Mouse (Mus musculus): ENCODE measurements at regions not wholly inside any gene's neighbourhood (a gene's known extent, or its start where the extent isn't known, plus 50 kb on each side); places are given as distances from the start of the nearest gene placed in this dataset.

DNA sequence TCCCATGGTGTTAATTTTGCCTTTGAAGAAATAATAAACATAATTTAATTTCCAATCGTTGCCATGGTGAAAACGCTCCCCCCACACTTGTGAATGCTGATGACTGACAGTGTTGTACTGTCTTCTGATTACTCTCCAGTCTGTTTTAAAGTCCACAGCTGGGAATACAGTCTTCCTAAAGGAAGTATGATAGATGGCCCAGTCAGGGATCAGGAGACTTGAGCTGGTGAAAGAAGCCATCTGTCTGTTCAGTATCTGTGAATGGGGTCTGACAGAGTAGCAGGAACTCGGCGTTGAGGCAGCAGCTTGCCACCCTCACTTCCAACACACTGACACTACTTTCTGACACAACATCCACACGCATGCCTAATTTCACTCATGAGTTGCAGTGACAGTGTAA, 751.2 kb downstream of the Fat4 start:
- ChIA-PET POLR2A (no interaction called here), CTCF (no interaction called here)
- DNase-seq (ENCODE audit: low read depth, low spot score) (no peak), ATAC-seq (no peak)
- H3K27me3 ChIP-seq: peaks cover 4% of the 10 kb centered on the region
- in situ Hi-C loops (cut with MboI; ENCODE audit: low pct_unique_long_range_greater_than_20kb): no loop called here
- no peak for TF ChIP-seq CTCF (IDR thresholded peaks at IDR 0.05)

DNA sequence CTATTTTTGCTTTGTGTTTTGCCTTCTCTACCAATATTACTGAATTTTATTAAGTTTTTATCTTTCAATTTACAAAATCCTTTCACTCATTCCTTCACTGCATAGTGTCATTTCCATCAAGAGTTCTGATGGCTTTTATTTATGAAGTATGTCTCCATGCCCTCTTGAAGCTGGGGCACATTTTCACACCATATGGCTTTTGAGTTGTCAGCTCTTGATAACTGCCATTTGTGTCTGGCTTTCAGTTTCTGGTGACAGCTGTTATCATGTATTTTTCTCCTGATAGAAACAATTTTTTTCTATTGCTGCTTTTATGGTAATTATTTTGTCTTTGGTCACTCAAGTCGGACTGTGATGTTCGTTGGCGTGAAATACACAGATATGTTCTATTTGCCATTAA, 756.5 kb downstream of the Fat4 start:
- DNase-seq (ENCODE audit: low read depth, low spot score) (no peak), ATAC-seq (no peak)
- no peak for TF ChIP-seq CTCF (IDR thresholded peaks at IDR 0.05)
- in situ Hi-C loops (cut with MboI; ENCODE audit: low pct_unique_long_range_greater_than_20kb): no loop called here
- ChIA-PET CTCF (interaction anchor here (1.2 kb wide), 1 partner anchor 44 kb away, joined by 3 read pairs; no protein-coding TSS in a partner anchor), POLR2A (no interaction called here)
- H3K27me3 ChIP-seq: peaks cover 5% of the 10 kb centered on the region

GRCm38 (mm10) chr3:39666817-39667216, 780.1 kb downstream of the Fat4 start:
- POLR2A ChIA-PET: no interaction called here
- no peak for TF ChIP-seq CTCF (IDR thresholded peaks at IDR 0.05)
- DNase-seq (ENCODE audit: low read depth, low spot score): no peak
- in situ Hi-C loops (cut with MboI; ENCODE audit: low pct_unique_long_range_greater_than_20kb): no loop called here
- ATAC-seq: no peak
- CTCF ChIA-PET: no interaction called here
- H3K27me3 ChIP-seq: peaks cover 3% of the 10 kb centered on the region

GRCm38 (mm10) chr3:39669145-39669544, 782.4 kb downstream of the Fat4 start:
- ATAC-seq (no peak), DNase-seq (ENCODE audit: low read depth, low spot score) (no peak)
- peaks cover 3% of the 10 kb centered on the region for H3K27me3 ChIP-seq
- ChIA-PET POLR2A (no interaction called here), CTCF (interaction anchor here (1.7 kb wide), 1 partner anchor 15 kb away, joined by 6 read pairs; no protein-coding TSS in a partner anchor)
- in situ Hi-C loops (cut with MboI; ENCODE audit: low pct_unique_long_range_greater_than_20kb): no loop called here
- TF ChIP-seq CTCF (IDR thresholded peaks at IDR 0.05): no peak

- no peak for DNase-seq (ENCODE audit: low read depth, low spot score)
- POLR2A ChIA-PET: interaction anchor here (0.7 kb wide), 1 partner anchor 66 kb away, joined by 3 read pairs; no protein-coding TSS in a partner anchor
- no peak for TF ChIP-seq CTCF (IDR thresholded peaks at IDR 0.05)
- in situ Hi-C loops (cut with MboI; ENCODE audit: low pct_unique_long_range_greater_than_20kb): no loop called here
- CTCF ChIA-PET: interaction anchor here (1.4 kb wide), 1 partner anchor 10 kb away, joined by 6 read pairs; no protein-coding TSS in a partner anchor
- H3K27me3 ChIP-seq: peaks cover 2% of the 10 kb centered on the region
- no peak for ATAC-seq
Measured at GRCm38 (mm10) chr3:39673997-39674396, 787.3 kb downstream of the Fat4 start.

DNA sequence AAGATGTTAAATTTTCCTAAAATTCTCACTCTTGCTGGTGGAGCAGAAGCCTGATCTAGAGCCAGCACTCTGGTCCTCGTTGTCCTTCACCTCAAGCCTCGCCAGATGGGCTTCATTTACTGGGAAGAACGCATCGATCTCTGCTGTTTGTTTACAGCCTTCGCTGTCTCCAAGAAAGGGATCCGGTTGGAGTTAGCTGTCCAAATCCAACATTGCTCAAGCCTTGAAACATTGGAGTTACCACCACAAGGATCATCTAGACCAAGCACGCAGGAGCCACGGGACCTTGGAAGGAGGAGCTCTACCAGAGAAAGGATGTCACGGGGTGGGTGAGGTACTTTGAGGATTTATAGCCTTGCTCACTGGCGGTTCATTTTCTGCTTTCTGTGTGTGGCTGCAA, 788.2 kb downstream of the Fat4 start:
- DNase-seq (ENCODE audit: low read depth, low spot score): no peak

DNA sequence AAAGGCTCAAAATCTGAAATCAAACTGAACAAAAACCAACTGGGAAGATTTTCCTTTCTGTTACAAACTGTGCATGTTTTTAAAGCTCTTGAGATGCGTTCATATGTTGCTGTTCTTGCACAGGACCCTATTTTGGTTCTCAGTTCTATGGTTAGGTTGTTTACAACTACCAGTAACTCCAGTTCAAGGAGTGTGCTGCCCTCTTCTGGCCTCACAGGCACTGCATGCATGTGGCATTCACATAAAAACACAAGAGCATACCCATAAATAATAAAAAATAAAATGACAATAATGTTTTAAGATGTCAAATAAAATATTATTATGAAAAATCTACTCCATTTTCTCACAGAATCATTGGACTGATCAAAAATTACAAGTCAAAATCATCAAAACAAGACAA, 818.9 kb downstream of the Fat4 start:
- CTCF ChIA-PET: interaction anchor here (1.1 kb wide), 1 partner anchor 372 kb away, joined by 3 read pairs; no protein-coding TSS in a partner anchor
- peaks cover 8% of the 10 kb centered on the region for H3K27me3 ChIP-seq
- in situ Hi-C loops (cut with MboI; ENCODE audit: low pct_unique_long_range_greater_than_20kb): loop anchor here (5.0 kb wide), 1 partner anchor 823 kb away; no protein-coding TSS in a partner anchor
- no peak for DNase-seq (ENCODE audit: low read depth, low spot score)
- POLR2A ChIA-PET: no interaction called here
- ATAC-seq: no peak
- TF ChIP-seq CTCF (IDR thresholded peaks at IDR 0.05): peak; percentile 83

More for the DNA sequence above, 788.2 kb downstream of the Fat4 start:
- H3K27me3 ChIP-seq: peaks cover 2% of the 10 kb centered on the region
- ChIA-PET POLR2A (no interaction called here), CTCF (interaction anchor here (1.0 to 1.4 kb wide), 2 partner anchors 11 to 22 kb away, joined by 4 to 6 read pairs; no protein-coding TSS in a partner anchor)
- in situ Hi-C loops (cut with MboI; ENCODE audit: low pct_unique_long_range_greater_than_20kb): no loop called here
- no peak for TF ChIP-seq CTCF (IDR thresholded peaks at IDR 0.05)
- ATAC-seq: no peak

- no peak for TF ChIP-seq CTCF (IDR thresholded peaks at IDR 0.05)
- CTCF ChIA-PET: interaction anchor here (0.7 to 1.6 kb wide), 6 partner anchors 11 to 829 kb away, joined by 3 to 5 read pairs (median 3); no protein-coding TSS in a partner anchor
- POLR2A ChIA-PET: interaction anchor here (1.0 kb wide), 1 partner anchor 16 kb away, joined by 4 read pairs; no protein-coding TSS in a partner anchor
- ATAC-seq (no peak), DNase-seq (ENCODE audit: low read depth, low spot score) (no peak)
- peaks cover 19% of the 10 kb centered on the region for H3K27me3 ChIP-seq
- in situ Hi-C loops (cut with MboI; ENCODE audit: low pct_unique_long_range_greater_than_20kb): no loop called here
Measured at GRCm38 (mm10) chr3:39712795-39713709, 818.0 kb upstream of the Intu start.

DNA sequence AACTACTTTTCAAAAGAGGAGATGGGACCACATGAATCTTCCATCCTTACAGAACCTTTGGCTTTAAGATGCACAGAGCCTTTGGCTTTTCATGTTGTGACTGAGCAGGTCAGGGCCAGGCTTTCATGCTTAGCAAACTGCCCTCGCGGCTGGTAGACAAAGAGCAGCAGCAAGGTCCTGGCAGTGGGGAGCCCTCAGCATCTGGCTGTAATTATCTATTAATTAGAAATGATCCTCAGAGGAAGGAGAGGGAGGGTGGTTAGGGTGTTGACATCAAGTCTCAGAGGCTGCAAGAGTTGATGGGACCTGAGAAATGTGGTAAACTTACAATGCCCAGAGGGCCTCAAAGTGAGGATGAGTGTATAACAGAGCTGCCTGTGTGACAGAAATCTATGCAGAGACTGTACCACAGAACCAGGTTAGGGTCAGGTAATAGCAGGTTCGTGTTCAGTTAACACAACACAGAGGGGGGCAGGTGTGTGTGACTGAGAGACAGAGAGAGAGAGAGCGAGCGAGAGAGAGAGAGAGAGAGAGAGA, 817.0 kb upstream of the Intu start:
- in situ Hi-C loops (cut with MboI; ENCODE audit: low pct_unique_long_range_greater_than_20kb): no loop called here
- POLR2A ChIA-PET: no interaction called here
- DNase-seq (ENCODE audit: low read depth, low spot score) (no peak), ATAC-seq (no peak)
- no peak for TF ChIP-seq CTCF (IDR thresholded peaks at IDR 0.05)
- CTCF ChIA-PET: interaction anchor here (1.2 to 1.4 kb wide), 3 partner anchors 12 to 101 kb away, joined by 3 read pairs; no protein-coding TSS in a partner anchor
- peaks cover 19% of the 10 kb centered on the region for H3K27me3 ChIP-seq

DNA sequence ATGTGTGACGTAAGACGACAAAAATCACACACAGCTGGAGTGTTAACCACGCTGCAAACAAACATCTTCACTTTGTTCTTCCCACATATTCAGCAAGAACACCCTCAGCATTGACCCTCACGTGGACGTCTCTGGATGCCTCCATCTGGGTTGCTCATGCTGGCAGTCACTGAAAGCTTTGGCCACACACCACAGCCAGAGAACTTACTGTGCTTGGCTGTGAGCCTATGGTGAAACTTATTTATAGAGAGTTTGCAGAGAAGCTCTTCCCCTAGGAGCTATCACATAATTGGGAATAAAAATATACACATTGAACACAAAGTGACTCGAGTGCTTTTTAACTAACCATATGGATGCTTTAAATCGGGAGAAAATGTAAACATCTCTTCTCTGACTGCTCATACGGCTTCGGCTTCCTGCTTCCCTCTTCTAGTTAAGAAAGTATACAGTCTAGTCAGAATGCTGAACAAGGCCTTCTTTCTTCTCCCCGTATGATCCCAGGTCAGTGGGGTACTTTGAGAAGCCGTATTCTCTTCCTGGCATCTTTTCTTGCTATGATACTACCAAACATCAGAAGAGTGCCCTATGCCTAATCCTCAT, 812.0 kb upstream of the Intu start:
- ChIA-PET CTCF (no interaction called here), POLR2A (no interaction called here)
- TF ChIP-seq CTCF (IDR thresholded peaks at IDR 0.05): no peak
- in situ Hi-C loops (cut with MboI; ENCODE audit: low pct_unique_long_range_greater_than_20kb): no loop called here
- ATAC-seq (no peak), DNase-seq (ENCODE audit: low read depth, low spot score) (no peak)
- H3K27me3 ChIP-seq: peaks cover 20% of the 10 kb centered on the region

Measured in Patski (cell line).